Mouse (Mus musculus): ENCODE data around the gene Fabp3.

DNA sequence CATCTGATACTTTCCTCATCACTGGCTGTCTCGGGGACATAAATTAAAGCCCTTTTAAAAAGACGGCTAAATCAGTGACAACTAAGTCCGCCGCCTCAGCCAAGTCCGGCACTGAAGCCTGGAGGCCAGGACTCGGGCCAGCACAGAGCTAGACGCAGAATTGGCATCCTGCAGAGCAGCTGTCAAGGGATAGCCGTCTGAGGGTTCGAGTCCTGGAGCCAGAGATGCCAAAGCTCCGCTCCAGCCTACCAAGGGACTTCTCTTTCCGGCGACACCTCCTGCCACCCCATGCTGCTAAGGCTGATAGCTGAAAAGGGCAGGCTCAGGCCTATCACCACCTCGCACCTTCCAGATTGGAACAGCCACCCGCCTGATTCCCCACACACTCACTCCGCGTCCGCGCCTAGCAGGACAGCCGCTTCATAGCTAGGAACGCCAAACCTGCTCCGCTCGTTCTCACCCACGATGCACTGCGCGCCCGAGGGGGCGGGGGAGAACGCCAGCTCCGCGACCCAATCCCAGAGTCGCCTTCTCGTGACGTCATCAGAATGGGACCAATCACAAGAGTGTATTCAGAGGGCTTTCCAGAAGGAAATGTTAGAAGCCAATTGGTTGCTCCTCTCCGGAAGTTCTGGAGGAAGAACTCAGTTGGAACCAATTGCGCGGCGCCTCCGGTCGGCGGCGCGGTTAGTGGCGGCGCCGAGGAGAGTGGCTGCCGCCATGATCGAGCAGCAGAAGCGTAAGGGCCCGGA lies 51.3 kb downstream of the Fabp3 start, which contains the start of the genes Zcchc17 and Snrnp40:
- TF ChIP-seq POLR2A (IDR thresholded peaks at IDR 0.05; ENCODE audit: borderline replicate concordance, control insufficient read depth, low read depth, low read length) (peak; percentile 82), CTCF (IDR thresholded peaks at IDR 0.05; ENCODE audit: control insufficient read depth, insufficient read depth, low read length) (no peak)
